Mouse (Mus musculus): ENCODE results near the gene Stxbp6. TPM values are rescaled to one million over a fixed set of nuclear protein-coding genes. Genes with fewer than 3 reads are reported as not detected.

Stxbp6 gene
- polyA plus RNA-seq, 1 experiment from 2014 or later: 39.7 TPM

DNA sequence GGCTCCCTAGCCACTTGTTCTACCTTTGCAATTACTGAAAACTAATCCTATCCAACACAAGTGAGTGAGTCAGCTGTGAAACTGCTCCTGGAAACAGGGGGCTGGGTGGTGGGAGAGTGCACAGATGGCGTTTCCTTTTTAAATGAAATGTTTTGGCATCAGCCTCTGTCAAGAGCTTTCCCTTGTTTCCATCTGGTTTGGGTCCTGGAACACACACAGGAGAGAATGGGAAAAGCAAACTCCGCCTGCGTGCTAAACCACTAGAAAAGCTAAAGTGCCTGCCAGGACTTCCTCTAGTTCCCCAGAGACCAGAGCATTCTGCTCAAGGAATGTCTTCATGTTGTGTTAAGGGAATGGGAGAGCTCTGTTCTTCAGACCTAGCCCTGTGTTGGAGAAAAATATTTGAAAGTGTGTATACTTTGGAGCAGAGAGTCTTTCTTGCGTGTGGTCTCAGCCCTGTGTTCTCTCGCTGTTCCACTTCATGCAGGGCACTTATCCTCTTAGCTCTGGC lies 61.2 kb downstream of the Stxbp6 start:
- Histone ChIP-seq H3K27ac (peak overlapping the region; percentile 52; the same call in 1 of the 2 replicates), H3K4me2 (no peak overlapping the region), H3K9ac (no peak overlapping the region), H3K27me3 (no peaks in the 10 kb centered on the region), H3K4me3 (replicated peaks) (no peak overlapping the region), H3K36me3 (peaks cover 5% of the 10 kb centered on the region; the same call in 1 of the 2 replicates), H3K4me1 (peaks cover 20% of the 10 kb centered on the region), H3K9me3 (replicated peaks) (no peaks in the 10 kb centered on the region)
- 0 out of 2 replicates have a peak, but pooled peaks have one; percentile 29 for ATAC-seq (replicated peaks; ENCODE audit: low FRiP score)
- 56% methylated on average over 5 of the region's 5 CpGs for WGBS

DNA sequence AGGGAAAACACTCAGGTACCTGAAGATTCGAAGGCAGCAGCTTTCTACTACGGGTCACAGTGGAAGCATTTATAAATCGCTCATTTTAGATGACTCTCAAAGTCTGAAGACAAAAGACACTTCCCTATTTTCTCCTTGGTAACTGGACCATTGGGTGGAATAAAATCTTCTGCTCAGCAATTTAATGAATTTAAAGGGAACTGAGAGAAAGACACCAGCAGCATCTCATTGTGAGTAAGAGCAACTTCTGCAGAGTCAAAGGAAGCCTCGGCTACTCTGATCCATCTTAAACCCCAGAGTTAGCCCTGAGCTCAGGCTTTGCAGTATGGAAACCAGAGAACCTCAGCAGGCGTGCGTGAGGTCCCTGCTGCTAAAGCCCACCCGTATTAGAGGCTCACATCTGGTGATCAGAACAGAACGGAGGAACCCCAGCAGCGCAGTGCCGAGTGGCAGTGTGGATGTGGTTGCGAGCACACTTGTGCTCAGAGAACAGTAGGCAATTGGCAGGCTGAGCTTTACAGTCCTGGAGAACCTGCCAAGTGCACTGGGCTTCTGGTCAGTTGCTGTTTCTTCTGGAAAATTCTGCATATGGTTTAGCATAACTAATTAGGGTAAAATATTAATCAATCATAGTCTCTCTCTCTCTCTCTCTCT lies 62.9 kb downstream of the Stxbp6 start:
- peaks cover 20% of the 10 kb centered on the region for H3K4me1 ChIP-seq
- H3K4me3 ChIP-seq (replicated peaks): no peak overlapping the region
- H3K4me2 ChIP-seq: no peak overlapping the region
- peak overlapping the region; percentile 27; the same call in 1 of the 2 replicates for H3K27ac ChIP-seq
- H3K9me3 ChIP-seq (replicated peaks): no peaks in the 10 kb centered on the region
- peaks cover 5% of the 10 kb centered on the region; the same call in 1 of the 2 replicates for H3K36me3 ChIP-seq
- WGBS: 84% methylated on average over 11 of the region's 11 CpGs
- no peak overlapping the region for H3K9ac ChIP-seq
- ATAC-seq (replicated peaks; ENCODE audit: low FRiP score): no peak
- H3K27me3 ChIP-seq: no peaks in the 10 kb centered on the region

DNA sequence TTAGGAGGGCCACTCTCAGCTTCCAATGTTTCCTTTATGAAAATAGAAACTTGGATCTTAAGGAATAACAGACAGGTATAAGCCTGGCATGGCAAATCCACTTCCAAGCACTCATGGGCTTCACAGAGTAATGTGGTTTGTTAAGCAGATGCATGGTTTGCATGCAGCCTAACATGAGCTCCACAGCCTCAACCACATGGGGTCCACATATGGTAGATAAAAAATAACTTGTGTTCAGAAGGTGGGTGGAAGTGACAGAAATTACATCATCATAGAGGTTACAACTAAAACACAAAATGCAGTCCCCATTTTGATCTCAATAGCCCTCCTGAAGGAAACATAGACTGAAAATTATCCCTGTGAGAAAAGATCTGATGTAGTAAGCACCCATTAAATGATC lies 63.5 kb downstream of the Stxbp6 start:
- Histone ChIP-seq H3K27ac (no peak overlapping the region), H3K9ac (no peak overlapping the region), H3K4me1 (peaks cover 20% of the 10 kb centered on the region), H3K9me3 (replicated peaks) (no peaks in the 10 kb centered on the region), H3K4me3 (replicated peaks) (no peak overlapping the region), H3K36me3 (peaks cover 5% of the 10 kb centered on the region; the same call in 1 of the 2 replicates), H3K4me2 (no peak overlapping the region), H3K27me3 (no peaks in the 10 kb centered on the region)
- no peak for ATAC-seq (replicated peaks; ENCODE audit: low FRiP score)

DNA sequence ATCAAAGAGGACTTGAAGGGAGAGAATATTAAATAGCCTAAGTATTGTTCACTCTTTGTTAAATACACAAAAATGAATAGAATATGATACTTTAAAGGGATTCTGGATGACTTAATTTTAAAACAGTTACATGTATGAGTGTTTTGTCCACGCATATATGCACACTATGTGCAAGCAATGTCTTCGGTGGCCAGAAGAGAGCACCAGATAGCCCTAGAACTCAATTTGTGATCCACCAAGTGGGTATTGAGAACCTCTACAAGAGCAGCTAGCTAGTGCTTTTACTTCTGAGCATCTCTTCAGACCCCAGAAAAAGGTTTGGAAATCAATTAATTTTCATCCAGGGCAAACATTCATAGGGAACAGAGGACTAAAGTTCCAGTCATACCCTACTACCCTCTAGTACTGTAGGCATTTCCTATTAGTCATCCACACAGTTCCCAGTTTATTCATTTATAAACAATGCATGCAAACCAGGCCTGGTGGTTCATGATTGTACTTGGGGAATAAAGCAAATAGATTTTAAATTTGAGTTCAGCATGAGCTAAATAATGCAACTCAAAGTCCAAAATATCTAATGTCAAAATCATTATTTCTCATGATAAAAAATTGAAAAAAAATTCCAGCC lies 64.4 kb downstream of the Stxbp6 start:
- no peak for ATAC-seq (replicated peaks; ENCODE audit: low FRiP score)
- Histone ChIP-seq H3K36me3 (peaks cover 5% of the 10 kb centered on the region; the same call in 1 of the 2 replicates), H3K4me3 (replicated peaks) (no peak overlapping the region), H3K9ac (no peak overlapping the region), H3K4me2 (no peak overlapping the region), H3K27me3 (no peaks in the 10 kb centered on the region), H3K4me1 (peaks cover 20% of the 10 kb centered on the region), H3K9me3 (replicated peaks) (no peaks in the 10 kb centered on the region), H3K27ac (no peak overlapping the region)
- WGBS: 97% methylated on average over 2 of the region's 2 CpGs

DNA sequence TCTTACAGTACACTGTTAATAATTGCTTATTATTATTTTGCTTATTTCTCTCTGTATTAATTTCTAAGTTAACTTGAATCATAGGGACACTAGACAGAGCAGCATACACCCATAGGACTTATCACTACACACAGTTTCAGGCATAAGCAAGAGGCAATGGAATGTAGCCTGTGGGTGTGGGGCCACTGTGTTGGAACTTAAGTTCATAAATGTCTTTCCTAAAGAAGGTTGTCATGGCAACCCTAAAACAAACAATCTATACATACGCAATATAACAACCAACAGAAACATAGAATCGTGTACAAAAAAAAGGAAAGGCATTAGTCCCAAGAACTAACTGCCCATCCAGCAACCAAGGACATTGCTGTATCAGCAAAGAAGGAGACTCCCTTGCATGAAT lies 67.9 kb downstream of the Stxbp6 start:
- Histone ChIP-seq H3K4me1 (peaks cover under 1% of the 10 kb centered on the region; the same call in 1 of the 2 replicates), H3K9me3 (replicated peaks) (no peaks in the 10 kb centered on the region), H3K4me3 (replicated peaks) (no peak overlapping the region), H3K27ac (no peak overlapping the region), H3K9ac (no peak overlapping the region), H3K27me3 (no peaks in the 10 kb centered on the region), H3K4me2 (no peak overlapping the region), H3K36me3 (peaks cover 5% of the 10 kb centered on the region; the same call in 1 of the 2 replicates)
- 58% methylated on average over 2 of the region's 2 CpGs for WGBS
- ATAC-seq (replicated peaks; ENCODE audit: low FRiP score): 0 out of 2 replicates have a peak, but pooled peaks have one; percentile 56

DNA sequence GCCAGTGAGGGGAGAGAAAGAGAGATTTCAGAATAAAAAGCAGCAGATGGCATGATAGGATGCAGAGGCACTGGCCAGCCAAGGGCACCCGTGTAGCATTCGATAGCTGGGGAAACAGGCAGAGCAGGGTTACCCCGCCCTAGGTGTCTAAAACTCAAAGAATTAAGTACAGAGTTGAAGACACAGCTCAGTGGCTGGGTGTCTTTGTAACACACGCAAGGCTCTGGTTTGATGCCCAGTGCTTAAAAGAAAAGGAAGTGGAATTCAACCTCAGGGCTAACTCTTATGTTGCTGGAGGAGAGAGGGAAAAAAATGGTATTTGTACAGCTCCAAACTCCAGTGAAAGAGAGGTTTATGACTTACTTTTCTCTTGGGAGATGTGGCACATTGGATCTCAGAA lies 68.5 kb downstream of the Stxbp6 start:
- Histone ChIP-seq H3K9ac (no peak overlapping the region), H3K9me3 (replicated peaks) (no peaks in the 10 kb centered on the region), H3K36me3 (peaks cover 5% of the 10 kb centered on the region; the same call in 1 of the 2 replicates), H3K27ac (no peak overlapping the region), H3K4me3 (replicated peaks) (no peak overlapping the region), H3K27me3 (no peaks in the 10 kb centered on the region), H3K4me1 (no peaks in the 10 kb centered on the region), H3K4me2 (no peak overlapping the region)
- WGBS: 79% methylated on average over 4 of the region's 4 CpGs
- no peak for ATAC-seq (replicated peaks; ENCODE audit: low FRiP score)

DNA sequence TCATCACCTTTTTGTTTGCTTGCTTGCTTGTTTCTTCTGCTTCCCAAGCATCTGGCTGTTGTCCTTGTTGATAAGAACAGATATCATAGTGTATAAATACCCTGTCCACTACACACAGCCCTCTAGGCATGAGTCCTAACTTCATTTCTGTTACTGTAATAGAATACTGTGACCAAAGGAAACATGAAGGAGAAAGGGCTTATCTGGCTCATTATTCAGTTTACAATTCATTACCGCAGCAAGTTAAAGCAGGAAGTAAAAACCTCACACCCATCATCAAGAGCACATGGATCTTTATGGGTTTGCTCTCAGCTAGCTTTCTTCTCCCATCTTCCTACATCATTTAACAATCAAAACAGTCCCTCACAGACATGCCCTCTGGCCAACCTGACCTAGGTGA lies 72.5 kb downstream of the Stxbp6 start:
- 73% methylated on average over 1 of the region's 1 CpGs for WGBS
- H3K27me3 ChIP-seq: no peaks in the 10 kb centered on the region
- no peak overlapping the region for H3K27ac ChIP-seq
- no peaks in the 10 kb centered on the region for H3K36me3 ChIP-seq
- no peak for ATAC-seq (replicated peaks; ENCODE audit: low FRiP score)
- no peaks in the 10 kb centered on the region for H3K9me3 ChIP-seq (replicated peaks)
- no peak overlapping the region for H3K4me2 ChIP-seq
- no peak overlapping the region for H3K4me3 ChIP-seq (replicated peaks)
- no peak overlapping the region for H3K9ac ChIP-seq
- no peaks in the 10 kb centered on the region for H3K4me1 ChIP-seq

DNA sequence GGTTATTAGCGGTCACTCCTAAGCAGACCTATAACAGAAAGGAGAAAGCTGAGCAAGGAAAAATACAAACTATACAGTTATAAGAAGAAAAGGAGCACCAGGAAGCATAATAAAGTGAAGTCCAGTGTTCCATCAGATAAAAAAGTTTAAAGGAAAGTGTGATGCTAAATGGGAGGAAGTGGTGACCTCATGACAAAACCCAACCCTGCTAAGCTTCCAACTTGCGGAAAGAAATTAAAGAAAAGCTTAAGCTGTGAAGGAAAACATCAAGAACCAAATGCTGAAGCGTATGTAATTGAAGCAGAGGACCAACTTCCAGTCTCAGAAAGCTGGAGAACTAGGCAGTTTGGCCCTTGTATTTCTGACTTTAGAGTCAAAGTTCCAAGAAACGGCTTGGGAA lies 77.1 kb downstream of the Stxbp6 start:
- Histone ChIP-seq H3K4me2 (no peak overlapping the region), H3K27me3 (no peaks in the 10 kb centered on the region), H3K36me3 (no peaks in the 10 kb centered on the region)

DNA sequence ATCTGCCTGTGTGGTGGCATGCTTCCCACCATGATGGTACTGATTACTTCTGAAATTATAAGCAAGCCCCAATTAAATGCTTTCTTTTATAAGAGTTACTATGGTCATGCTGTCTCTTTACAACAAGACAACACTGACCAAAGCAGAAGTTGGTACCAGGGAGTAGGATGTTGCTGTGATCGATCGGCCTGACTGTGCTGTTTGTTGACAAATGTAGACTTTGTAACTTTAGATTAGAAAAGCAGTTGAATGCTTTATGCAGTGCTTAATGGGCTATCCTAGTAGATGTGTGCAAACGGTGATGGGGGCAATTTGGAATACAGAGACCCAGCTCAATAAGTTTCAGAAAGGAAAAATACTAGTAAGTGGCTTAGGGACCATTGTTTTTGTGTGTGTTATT lies 77.6 kb downstream of the Stxbp6 start:
- H3K27me3 ChIP-seq: no peaks in the 10 kb centered on the region
- H3K4me2 ChIP-seq: no peak overlapping the region
- no peak overlapping the region for H3K9ac ChIP-seq
- H3K9me3 ChIP-seq (replicated peaks): no peaks in the 10 kb centered on the region
- WGBS: 75% methylated on average over 3 of the region's 3 CpGs
- H3K4me3 ChIP-seq (replicated peaks): no peak overlapping the region
- no peak overlapping the region for H3K27ac ChIP-seq
- no peak for ATAC-seq (replicated peaks; ENCODE audit: low FRiP score)
- no peaks in the 10 kb centered on the region for H3K4me1 ChIP-seq
- no peaks in the 10 kb centered on the region for H3K36me3 ChIP-seq

More for the DNA sequence above, 77.1 kb downstream of the Stxbp6 start:
- Histone ChIP-seq H3K4me1 (no peaks in the 10 kb centered on the region), H3K9me3 (replicated peaks) (no peaks in the 10 kb centered on the region), H3K9ac (no peak overlapping the region), H3K27ac (no peak overlapping the region), H3K4me3 (replicated peaks) (no peak overlapping the region)
- 83% methylated on average over 4 of the region's 4 CpGs for WGBS
- no peak for ATAC-seq (replicated peaks; ENCODE audit: low FRiP score)

DNA sequence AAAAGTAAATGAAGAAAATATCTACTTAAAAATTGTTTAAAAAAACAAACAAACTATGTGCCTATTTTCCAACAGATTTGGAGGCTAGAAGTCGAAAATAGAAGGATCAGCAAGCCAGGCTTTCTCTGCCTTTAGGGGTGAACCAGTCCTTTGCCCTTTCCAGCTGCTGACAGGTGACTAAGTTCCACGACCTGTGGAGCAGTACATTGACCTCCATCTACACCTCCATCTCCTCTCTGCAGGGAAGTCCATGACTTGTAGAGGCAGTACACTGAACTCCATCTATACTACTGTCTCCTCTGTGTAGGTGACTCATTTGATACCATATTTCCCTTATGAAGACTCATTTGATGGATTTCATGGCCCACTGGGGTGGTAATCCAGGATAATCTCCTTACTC lies 78.2 kb downstream of the Stxbp6 start:
- ATAC-seq (replicated peaks; ENCODE audit: low FRiP score): no peak
- no peaks in the 10 kb centered on the region for H3K27me3 ChIP-seq
- H3K4me3 ChIP-seq (replicated peaks): no peak overlapping the region
- no peak overlapping the region for H3K4me2 ChIP-seq
- 77% methylated on average over 2 of the region's 2 CpGs for WGBS
- H3K4me1 ChIP-seq: no peaks in the 10 kb centered on the region
- H3K9me3 ChIP-seq (replicated peaks): no peaks in the 10 kb centered on the region
- H3K9ac ChIP-seq: no peak overlapping the region
- no peak overlapping the region for H3K27ac ChIP-seq
- H3K36me3 ChIP-seq: no peaks in the 10 kb centered on the region

DNA sequence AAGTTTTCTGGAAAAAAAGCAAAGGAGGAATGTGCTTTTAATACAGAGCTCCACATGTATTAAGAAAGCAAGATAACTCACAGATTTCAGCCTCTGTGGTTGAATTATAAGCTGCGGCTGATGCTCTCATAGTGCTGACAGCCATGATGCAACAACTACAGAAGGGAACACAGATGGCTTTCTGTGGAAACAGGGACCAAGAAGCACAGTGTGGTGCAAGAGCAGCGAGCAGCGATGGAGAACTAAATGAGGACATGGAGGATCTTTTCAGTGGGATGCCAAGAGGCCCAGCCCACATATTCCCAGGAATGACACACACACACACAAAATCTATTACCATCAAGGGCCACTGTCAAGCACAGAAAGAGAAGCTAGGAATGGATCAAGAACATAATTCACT lies 81.1 kb downstream of the Stxbp6 start:
- Histone ChIP-seq H3K4me1 (peaks cover 5% of the 10 kb centered on the region; the same call in 1 of the 2 replicates), H3K4me2 (no peak overlapping the region), H3K4me3 (replicated peaks) (no peak overlapping the region), H3K9me3 (replicated peaks) (no peaks in the 10 kb centered on the region), H3K27me3 (no peaks in the 10 kb centered on the region), H3K36me3 (no peaks in the 10 kb centered on the region), H3K27ac (peak overlapping the region; percentile 5; the same call in 1 of the 2 replicates), H3K9ac (no peak overlapping the region)
- ATAC-seq (replicated peaks; ENCODE audit: low FRiP score): no peak
- WGBS: 76% methylated on average over 3 of the region's 3 CpGs

DNA sequence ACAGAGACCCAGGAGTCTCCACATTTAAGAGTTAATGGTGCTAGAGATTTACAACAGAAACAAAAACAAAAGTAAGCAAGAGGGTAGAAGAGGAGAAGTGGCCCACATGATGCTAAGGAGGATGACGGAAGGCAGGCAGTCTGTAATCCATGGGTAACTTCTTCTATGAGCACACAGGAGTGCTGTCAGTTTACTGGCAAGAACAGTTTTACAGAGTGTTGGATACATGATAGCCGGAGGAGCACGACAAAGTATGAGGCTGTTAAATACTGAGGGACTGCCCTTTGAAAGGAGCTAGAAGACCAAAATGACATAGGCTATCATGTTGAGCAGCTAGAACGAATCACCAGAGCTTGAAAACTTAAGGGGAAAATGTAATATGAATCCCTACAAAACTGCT lies 81.7 kb downstream of the Stxbp6 start:
- peaks cover 5% of the 10 kb centered on the region; the same call in 1 of the 2 replicates for H3K4me1 ChIP-seq
- no peaks in the 10 kb centered on the region for H3K36me3 ChIP-seq
- no peaks in the 10 kb centered on the region for H3K27me3 ChIP-seq
- WGBS: 44% methylated on average over 4 of the region's 4 CpGs
- peak overlapping the region; percentile 5; the same call in 1 of the 2 replicates for H3K27ac ChIP-seq
- no peak overlapping the region for H3K9ac ChIP-seq
- H3K4me3 ChIP-seq (replicated peaks): no peak overlapping the region
- peak; percentile 84 for ATAC-seq (replicated peaks; ENCODE audit: low FRiP score)
- H3K9me3 ChIP-seq (replicated peaks): no peaks in the 10 kb centered on the region
- no peak overlapping the region for H3K4me2 ChIP-seq

Measured in kidney, embryonic 15.5 days (tissue).